In the genomic region with DNA sequence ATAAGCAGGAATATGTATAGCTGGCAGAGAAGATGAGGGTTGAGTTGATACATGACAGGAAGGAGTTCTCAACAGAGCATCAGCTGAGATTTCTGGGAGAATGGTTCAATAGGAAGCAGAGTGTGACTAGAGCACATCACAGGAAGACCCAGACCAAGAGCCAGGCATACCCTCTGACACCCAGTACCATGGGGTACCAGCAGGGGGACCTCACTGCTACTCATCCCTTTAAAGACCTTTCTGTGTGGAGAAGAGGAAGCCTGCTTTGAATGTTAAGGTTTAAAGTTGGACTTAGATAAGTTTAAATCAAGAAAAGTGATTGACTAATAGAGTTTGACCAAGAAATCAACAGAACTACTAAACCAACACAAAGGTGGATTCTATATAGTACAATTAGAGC, we compare ENCODE assay signal across 9 mouse cellular contexts.
DNase-seq lines count a peak whose midpoint lies in the region; ATAC-seq lines count a peak whose summit lies in the region.
"Had no signal": no experiment of that assay in that cellular context is flagged by ENCODE, and none has a peak within 500 bp of the region (broad histone marks: within the 10 kb centered on the region; RNA-seq: fewer than 3 reads in every experiment).

No protein-coding gene starts in this region.

- H3K27ac ChIP-seq in hindbrain, embryonic 11.5 days (ENCODE audit: low read depth, low read length), result no peak overlapping the region
- no peak overlapping the region for H3K27ac ChIP-seq in hindbrain, embryonic 16.5 days (ENCODE audit: low read depth, low read length)
- H3K27ac ChIP-seq: macrophage had no signal

- H3K4me1 ChIP-seq in hindbrain, embryonic 11.5 days (replicated peaks; ENCODE audit: control insufficient read depth, insufficient read depth, low read length), result no peaks in the 10 kb centered on the region
- no peaks in the 10 kb centered on the region for H3K4me1 ChIP-seq in hindbrain, embryonic 16.5 days (ENCODE audit: control insufficient read depth, insufficient read depth, low read depth, low read length)

- H3K9ac ChIP-seq in hindbrain, embryonic 11.5 days (ENCODE audit: low read depth, low read length), result no peak overlapping the region
- no peak overlapping the region for H3K9ac ChIP-seq in hindbrain, embryonic 16.5 days (ENCODE audit: low read depth, low read length)

- H3K4me3 ChIP-seq in hindbrain, embryonic 11.5 days (ENCODE audit: low read depth, low read length), result no peak overlapping the region
- no peak overlapping the region for H3K4me3 ChIP-seq in hindbrain, embryonic 16.5 days (ENCODE audit: low read length)

- H3K4me2 ChIP-seq in hindbrain, embryonic 11.5 days (replicated peaks; ENCODE audit: low read depth, low read length), result no peak overlapping the region
- no peak overlapping the region for H3K4me2 ChIP-seq in hindbrain, embryonic 16.5 days (ENCODE audit: low read length)

- H3K36me3 ChIP-seq in hindbrain, embryonic 11.5 days (ENCODE audit: control insufficient read depth, insufficient read depth, low read length), result no peaks in the 10 kb centered on the region
- H3K36me3 ChIP-seq in hindbrain, embryonic 16.5 days (ENCODE audit: control insufficient read depth, insufficient read depth, low read length), result no peaks in the 10 kb centered on the region

- DNase-seq in hindbrain, embryonic 11.5 days (ENCODE audit: low spot score), result peak; percentile 13
- peak; percentile 36 for DNase-seq in 416B (ENCODE audit: low read depth)
- peak; percentile 26 for DNase-seq in ZHBTc4 (ENCODE audit: low read depth, low spot score)
- DNase-seq in lung, postnatal 36 days, result peak; percentile 44
- DNase-seq in cerebellum, postnatal 25 days, result no peak
- no peak for DNase-seq in right cerebral cortex, postnatal 10 days (ENCODE audit: low spot score in 2 of 2)

- no peaks in the 10 kb centered on the region for H3K9me3 ChIP-seq in hindbrain, embryonic 11.5 days (ENCODE audit: control insufficient read depth, low read length)
- no peaks in the 10 kb centered on the region for H3K9me3 ChIP-seq in hindbrain, embryonic 16.5 days (ENCODE audit: control insufficient read depth, low read length)

- no peaks in the 10 kb centered on the region for H3K27me3 ChIP-seq in hindbrain, embryonic 11.5 days (ENCODE audit: control insufficient read depth, insufficient read depth, low read length)
- no peaks in the 10 kb centered on the region for H3K27me3 ChIP-seq in hindbrain, embryonic 16.5 days (replicated peaks; ENCODE audit: control insufficient read depth, insufficient read depth, low read length)

- ATAC-seq in hindbrain, embryonic 11.5 days (ENCODE audit: low FRiP score), result no peak
- no peak for ATAC-seq in hindbrain, embryonic 16.5 days
- no peak for ATAC-seq in erythroblast, adult 5-6 weeks (replicated peaks; ENCODE audit: low FRiP score, poor library complexity, severe bottlenecking)

Comparison
In these comparisons a context has a peak if more than half of its experiments do, and no peak if none do; other contexts are left out.
1. DNase-seq: peak in hindbrain, embryonic 11.5 days (single experiment), 416B (single experiment), ZHBTc4 (single experiment) and lung, postnatal 36 days (single experiment); none in cerebellum, postnatal 25 days (0 of 2) and right cerebral cortex, postnatal 10 days (0 of 2).